Mouse (Mus musculus) adrenal gland, postnatal 36 days (tissue): ENCODE results near the gene Ndufaf8. TPM values are rescaled to one million over a fixed set of nuclear protein-coding genes. Genes with fewer than 3 reads are reported as not detected.

Experiments used
- DNase-seq, 2 experiments: peaks; one replicate each; pipeline ENCODE4 v3.0.0; 2021; ENCODE audit warnings: mixed read lengths in 1 of 2
- total RNA-seq, 2 experiments: library from RNA; stranded (reverse); gene quantifications; 2 replicates each; pipeline ENCODE4 v1.2.3; 2021

Gene Ndufaf8
- total RNA-seq, 2 experiments from 2014 or later: 59.9 to 69.4 TPM

- DNase-seq: peak; percentile 50 to 63
These were observed 12.7 kb upstream of the Ndufaf8 start for GRCm38 (mm10) chr11:120085891-120086627.

DNA sequence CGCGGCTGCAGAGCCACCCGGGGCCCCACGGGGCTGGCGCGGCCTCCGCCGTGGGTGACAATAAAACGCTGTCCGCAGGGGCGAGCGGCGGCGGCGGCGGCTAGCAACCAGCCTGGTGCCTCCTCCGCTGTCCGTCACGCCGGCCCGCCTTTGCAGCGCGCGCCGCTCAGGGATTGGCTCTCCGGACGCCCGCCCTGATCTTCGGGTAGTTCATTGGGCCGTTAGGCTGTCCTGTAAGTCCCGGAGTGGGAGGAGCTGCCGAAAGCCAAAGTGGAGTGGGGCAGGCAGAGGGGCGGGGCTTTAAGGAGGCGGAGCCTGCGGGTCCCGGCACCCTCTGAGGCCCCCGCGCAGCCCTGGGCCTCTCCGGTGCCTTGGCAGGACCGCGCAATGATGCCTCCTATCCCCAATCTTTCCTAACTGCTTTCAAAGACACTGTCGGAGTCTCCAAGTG is 12.0 kb upstream of the Ndufaf8 start, which contains the start of gene Cep131:
TSS of gene Cep131 (minus strand) at position 126 of the 451 bp plus-strand sequence.
- peak; percentile 99 for DNase-seq

DNA sequence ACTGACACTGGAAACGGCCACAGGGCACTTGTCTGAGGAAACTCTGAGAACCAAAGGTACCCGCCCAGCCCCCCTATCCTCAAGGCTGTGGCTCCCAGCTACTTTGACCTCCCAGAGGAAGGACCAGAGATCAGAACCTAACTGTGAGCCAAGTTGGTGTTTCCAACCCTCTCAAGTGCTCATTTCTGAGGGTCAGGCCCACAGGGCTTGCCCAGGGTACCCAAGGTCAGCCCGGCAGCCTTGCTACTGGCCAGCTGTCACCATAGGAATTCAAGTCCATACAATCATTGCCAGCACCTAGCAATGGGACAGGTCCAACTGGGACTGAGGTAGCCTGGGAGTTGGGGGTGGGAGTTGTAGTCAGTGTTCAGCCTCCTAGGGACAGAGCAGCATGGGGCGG is 8.1 kb upstream of the Ndufaf8 start:
- peak in 1 of 2 experiments; percentile 26 for DNase-seq

DNA sequence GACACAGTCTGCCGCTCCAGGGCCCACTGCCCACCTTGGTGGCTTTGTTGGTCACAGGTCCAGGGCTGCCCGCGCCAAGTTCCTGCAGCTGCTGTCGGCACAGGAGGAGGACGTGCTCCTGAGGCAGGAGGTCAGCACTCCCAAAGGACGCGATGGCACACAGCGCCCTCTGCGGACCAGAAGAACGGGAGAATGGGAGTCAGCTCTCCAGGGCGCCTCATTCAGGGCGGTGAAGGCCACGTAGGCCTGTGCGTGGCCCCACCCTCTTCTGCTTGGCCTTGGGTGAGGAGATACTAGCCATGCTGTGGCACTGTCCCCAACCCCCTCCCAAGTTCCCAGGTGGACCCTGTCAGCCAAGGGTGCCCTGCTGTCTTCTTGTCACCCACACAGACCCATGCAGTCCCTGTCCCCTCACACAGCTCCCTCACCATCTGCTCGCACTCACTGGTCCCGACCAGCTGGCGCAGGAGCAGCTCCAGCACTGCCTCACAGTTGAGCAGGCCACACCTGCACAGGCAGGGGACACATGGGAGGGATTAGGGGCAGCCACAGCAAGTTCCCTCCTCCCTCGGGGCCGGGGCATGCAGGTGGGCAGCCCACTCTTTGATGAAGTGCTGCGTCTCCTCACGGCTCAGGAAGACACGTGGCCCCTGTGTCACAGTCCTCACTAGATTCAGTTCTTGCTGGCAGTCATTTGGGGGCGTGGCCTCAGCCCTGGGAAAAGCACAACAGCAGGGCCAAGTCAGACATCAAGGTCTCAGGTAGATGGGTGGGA is 5.7 kb upstream of the Ndufaf8 start:
- peak; percentile 85 for DNase-seq

GRCm38 (mm10) chr11:120101036-120101435 is 2.3 kb downstream of the Ndufaf8 start:
- peak; percentile 59 for DNase-seq

DNA sequence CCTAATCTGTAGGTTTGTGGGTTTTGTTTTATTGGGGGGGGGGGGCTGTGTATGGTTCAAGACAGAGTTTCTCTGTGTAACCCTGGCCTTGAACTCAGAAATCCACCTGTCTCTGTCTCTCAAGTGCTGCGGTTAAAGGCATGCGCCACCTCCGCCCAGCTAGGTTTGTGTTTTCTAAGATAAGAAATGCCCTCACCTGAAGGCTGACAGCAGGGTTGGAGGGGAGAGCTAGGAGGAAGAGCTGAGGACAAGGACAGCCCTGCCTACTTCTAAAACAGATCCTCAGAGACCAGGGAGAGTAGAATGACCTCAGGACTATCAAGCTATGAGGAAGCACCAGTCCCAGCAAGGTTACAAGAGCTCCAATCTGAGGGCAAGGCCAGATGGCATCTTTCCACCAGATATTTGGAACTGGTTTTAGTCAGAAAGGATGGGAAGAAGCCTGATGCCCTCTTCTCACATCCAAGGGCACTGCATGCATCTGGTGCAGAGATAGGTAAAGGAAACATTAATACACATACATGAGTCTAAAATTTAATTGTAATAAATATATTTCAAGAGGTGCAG is 4.8 kb downstream of the Ndufaf8 start:
- peak; percentile 33 to 52 for DNase-seq

DNA sequence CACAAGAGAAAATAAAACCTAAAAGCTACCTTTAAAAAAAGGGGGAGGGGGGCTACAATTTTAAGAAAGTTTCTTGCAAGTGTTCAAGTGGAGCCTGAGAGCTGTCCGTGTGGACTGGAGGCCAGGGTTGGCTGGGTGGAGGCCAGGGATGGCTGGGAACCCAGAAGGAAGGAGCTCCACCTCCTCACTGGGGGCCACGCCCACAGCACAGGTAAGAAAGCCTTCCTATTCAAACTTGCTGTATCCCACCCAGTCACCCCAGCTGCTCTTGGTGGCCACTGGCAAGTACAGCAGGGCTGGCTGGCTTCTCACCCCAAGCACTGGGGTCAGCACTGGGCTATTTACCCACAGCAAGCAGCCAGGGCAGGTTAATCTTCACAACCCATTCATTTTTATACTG is 8.3 kb downstream of the Ndufaf8 start:
- DNase-seq: no peak

- no peak for DNase-seq
These were observed 9.1 kb downstream of the Ndufaf8 start for GRCm38 (mm10) chr11:120107796-120108195.

DNA sequence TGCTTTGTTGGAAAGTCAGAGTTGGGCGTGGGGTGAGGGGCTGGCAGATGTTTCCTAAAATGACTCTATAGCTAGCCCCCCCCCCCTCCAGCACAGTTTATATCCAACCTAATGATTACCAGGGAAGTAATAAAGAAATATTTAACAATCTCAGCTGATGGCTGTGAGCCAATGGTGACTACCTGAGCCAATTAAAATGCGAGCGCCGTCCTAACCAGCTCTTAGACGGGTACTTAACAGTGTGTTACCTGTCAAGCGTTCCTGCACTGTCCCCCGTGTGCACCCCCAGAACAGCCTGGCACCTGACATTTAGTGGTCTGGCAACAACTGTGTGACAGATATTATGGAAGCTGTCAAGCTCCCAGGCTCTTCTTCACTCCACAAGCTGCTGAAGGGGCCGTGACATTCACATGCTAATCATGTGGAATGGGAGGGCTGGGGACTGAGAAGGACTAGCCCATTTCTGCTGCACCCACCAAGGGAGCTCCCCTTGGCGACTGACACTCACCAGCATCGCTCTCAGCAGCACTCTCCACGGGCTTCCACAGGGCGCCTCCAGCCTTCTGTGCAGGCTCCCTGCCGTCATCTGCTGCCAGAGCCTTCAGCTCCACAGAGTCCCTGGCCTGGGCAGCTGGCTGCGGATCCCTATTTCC is 11.0 kb downstream of the Ndufaf8 start:
- DNase-seq: no peak

- no peak for DNase-seq
These were observed 11.8 kb downstream of the Ndufaf8 start for GRCm38 (mm10) chr11:120110554-120110953.

GRCm38 (mm10) chr11:120111033-120111432 is 12.3 kb downstream of the Ndufaf8 start:
- peak; percentile 57 to 73 for DNase-seq

- DNase-seq: no peak
These were observed 13.4 kb downstream of the Ndufaf8 start for GRCm38 (mm10) chr11:120112136-120112535.

- no peak for DNase-seq
These were observed 15.9 kb downstream of the Ndufaf8 start for GRCm38 (mm10) chr11:120114488-120115215.

DNA sequence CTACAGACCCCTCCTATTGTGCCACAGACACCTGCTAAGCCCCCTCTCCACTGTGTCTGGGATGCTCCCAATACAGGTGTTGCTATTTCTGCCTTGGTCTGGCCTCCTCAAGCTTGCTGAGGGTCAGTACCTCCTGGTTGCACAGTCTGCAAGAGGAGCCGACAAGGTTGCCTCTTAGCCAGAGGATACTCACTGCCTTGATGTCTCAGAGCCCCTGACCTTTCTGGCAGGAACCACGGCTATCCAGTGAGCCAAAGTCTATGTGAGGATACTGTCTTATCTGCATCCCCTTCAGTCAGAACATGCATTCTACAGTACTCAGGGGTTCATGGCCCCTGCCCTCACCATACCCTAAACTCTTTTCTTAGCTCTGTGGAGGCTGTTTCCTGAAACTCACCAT is 18.9 kb downstream of the Ndufaf8 start:
- DNase-seq: peak in 1 of 2 experiments; percentile 59

GRCm38 (mm10) chr11:120119108-120119507 is 20.4 kb downstream of the Ndufaf8 start:
- DNase-seq: no peak

- DNase-seq: no peak
These were observed 21.3 kb downstream of the Ndufaf8 start for GRCm38 (mm10) chr11:120119936-120120541.

- DNase-seq: peak; percentile 83 to 86
These were observed 22.1 kb downstream of the Ndufaf8 start for GRCm38 (mm10) chr11:120120642-120121420.

DNA sequence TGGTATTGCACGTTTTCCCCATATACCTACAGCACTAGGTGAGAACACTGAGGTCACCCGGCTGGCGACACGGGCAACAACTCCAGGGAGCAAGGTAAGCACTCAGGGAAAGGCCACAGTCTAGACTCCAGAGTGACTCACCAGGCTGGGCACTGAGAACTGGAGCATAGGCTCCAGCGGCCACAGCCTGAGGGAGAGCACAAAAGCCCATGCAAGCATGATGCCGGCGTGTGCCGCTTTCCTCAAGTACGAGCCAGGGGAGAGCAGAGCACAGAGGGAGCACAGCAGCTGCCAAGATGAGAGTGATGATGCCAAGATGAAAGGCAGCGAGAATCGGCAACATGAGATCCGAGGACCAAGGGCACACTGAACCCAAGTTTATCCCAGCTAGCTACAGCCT is 23.4 kb downstream of the Ndufaf8 start:
- peak; percentile 67 to 68 for DNase-seq

DNA sequence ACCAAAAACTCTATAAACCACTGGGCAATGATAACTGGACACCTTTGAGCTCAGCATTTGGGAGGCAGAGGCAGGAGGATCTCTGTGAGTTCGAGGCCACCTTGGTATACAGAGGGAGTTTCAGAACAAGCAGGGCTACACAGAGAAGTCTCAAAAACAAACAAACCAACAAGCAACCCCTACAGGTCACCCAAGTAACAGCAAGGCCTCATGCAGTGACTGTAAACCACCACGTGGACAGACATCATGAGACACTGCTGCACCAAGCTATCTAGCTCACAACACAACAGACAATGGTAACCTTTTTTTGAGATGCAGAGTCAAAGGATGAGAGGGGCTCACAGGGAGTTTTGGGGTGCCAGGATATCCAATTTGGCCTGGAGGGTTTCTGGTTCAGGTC is 28.1 kb downstream of the Ndufaf8 start:
- no peak for DNase-seq

DNA sequence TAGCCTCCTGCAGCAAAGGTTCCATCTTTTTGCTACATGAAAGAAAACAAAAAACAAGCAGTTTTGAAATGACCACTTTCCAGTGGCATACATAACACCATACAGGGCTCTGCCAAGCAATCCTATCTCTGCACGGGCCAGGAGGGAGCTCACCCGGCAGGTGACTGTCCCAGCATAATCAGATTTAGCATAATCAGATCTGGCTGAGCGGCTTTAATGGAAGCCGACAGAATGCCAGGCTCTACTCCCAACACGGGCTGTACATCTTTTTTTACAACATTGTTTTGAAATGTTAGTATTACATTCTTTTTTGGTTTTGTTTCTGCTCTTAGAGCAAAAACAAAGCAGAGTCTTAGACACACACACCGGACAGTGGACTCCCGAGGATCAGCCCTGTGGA is 30.6 kb downstream of the Ndufaf8 start:
- no peak for DNase-seq
